Mouse (Mus musculus) brain, embryonic 14.5 days (tissue): ENCODE measurements around the gene Synj1. TPM values are rescaled to one million over a fixed set of nuclear protein-coding genes. Genes with fewer than 3 reads are reported as not detected.
A peak's percentile ranks its signal among the peaks of the same experiment; 100 is the strongest.

Source experiments
- DNase-seq: peaks from one replicate; pipeline ENCODE4 v3.0.0-alpha.2; 2011; ENCODE audit warnings: low read depth
- CTCF ChIP-seq: fragments of 200-500 bp; IDR thresholded peaks from 2 replicates; pipeline ENCODE4 v1.5.1; 2012; ENCODE audit warnings: inconsistent platforms, mild to moderate bottlenecking, moderate library complexity, borderline replicate concordance; ENCODE audit not compliant: insufficient read depth, insufficient read length; ENCODE audit errors: extremely low read depth
- POLR2A ChIP-seq: fragments of 200-500 bp; IDR thresholded peaks from 2 replicates; pipeline ENCODE4 v1.6.1; 2012; ENCODE audit warnings: mild to moderate bottlenecking, inconsistent platforms, borderline replicate concordance; ENCODE audit not compliant: poor library complexity, insufficient read depth, insufficient read length, severe bottlenecking; ENCODE audit errors: extremely low read depth
- polyA plus RNA-seq: library from polyadenylated mRNA; depleted of rRNA; stranded (reverse); fragments of >200 nt; gene quantifications from 2 replicates; pipeline ENCODE4 v1.2.3, GENCODE M21; 2012; rRNA removed

Synj1 gene
- polyA plus RNA-seq, 1 experiment, result 90.7 TPM

GRCm38 (mm10) chr16:90899498-90899897 is 111.6 kb downstream of the Synj1 start:
- DNase-seq, result no peak
- no peak for TF ChIP-seq CTCF
- no peak for TF ChIP-seq POLR2A

DNA sequence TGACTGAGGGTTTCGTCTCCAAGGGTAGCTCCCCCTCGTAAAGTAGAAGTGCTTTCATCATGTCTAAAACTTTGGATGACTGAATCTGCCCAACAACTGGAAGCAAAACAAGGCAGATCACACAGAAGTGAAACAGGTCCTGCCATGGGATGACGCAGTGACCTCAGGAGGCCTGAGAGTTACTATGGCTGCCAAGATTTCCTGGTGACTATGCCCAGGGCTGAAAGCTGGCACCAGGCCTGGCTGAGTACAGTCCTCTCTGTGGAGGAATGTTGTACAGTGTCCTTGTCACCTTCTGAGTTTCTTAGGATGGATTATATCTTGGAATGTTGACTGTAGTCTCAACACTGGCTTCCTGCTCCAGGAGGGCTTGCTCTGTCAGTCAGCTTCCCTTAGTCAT is 113.5 kb downstream of the Synj1 start:
- DNase-seq, result no peak
- no peak for TF ChIP-seq POLR2A
- no peak for TF ChIP-seq CTCF

GRCm38 (mm10) chr16:90893792-90894191 is 117.3 kb downstream of the Synj1 start:
- DNase-seq, result no peak
- no peak for TF ChIP-seq POLR2A
- no peak for TF ChIP-seq CTCF

DNA sequence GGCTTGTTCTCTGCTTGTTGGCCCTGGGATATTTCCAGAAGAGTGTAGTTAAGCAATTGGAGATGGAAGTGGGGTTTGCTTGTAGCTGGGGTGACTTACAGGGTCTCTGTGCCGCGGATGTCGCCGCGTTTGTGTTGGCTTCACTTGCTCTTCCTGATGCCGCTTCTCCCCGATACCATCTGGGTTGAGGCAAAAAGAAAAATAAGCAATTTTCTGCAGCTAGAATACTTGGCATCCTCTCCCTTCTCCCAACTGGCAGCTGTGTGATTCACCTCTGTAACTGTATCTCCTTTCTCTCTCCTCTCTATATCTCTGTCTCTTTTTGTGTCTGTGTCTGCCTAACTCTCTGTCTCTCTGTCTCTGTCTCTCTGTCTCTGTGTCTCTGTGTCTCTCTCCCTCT is 118.1 kb downstream of the Synj1 start:
- TF ChIP-seq CTCF (no peak), POLR2A (no peak)
- DNase-seq, result peak; percentile 33

DNA sequence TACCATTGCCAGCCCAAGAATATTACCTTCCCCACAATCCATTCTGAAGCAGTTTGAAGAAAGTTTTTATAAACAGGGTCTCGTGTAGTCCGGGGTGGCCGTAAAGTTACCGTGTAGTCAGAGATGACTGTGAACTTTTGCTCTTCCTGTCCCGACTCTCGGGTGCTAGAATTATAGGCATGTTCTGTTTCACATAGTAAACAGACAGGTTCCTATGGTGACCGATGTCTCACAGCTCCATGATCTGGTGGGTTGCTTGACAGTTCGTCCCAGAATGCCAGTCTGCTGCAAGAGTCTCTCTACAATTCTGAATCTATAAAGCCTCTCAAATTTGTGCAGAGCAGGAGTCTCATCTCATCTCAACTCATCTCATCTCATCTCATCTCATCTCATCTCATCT is 119.0 kb downstream of the Synj1 start:
- TF ChIP-seq POLR2A (no peak), CTCF (no peak)
- DNase-seq, result no peak

DNA sequence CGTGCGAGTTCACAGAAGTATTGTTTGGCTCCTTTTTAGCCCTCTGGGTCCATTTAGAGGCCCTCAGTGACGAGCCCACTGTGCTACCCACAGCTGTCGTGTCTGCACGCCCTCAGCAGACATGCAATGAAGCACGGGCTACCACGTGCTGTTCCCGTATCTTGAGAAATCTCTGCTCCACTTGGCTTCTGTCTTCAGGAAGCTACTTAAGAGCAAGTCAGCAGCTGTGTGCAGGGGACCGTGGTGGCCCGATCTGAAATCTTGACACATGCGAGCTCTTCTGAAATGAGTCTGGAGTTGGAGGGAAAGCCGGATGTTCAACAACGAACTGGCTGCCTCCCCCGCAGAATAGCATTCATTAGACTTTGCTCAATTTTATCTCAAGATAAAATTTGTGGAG is 119.5 kb downstream of the Synj1 start:
- TF ChIP-seq POLR2A, result no peak
- no peak for TF ChIP-seq CTCF
- no peak for DNase-seq

DNA sequence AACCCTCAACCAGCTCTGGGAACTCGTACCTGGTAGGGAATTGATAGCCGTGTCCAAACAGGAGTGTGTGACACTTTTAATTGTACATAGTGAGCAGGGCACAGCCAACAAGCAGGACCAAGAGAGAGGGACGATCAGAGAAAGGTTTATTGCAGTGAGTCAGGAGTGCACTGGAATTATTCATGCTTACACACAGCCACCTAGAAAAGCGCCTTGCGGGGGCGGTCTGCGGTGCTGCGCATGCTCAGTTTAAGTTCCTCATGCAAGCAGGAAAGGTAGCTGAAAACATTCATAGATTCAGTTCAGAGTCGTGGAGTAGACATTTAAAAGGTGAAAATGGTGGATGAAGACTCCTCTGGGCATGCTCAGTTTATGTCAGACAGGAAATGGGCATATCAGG is 120.4 kb downstream of the Synj1 start:
- DNase-seq, result no peak
- TF ChIP-seq CTCF (no peak), POLR2A (no peak)

Other genes starting within 250 kb of the Synj1 start
- gene Urb1, start 200.9 kb downstream of the Synj1 start, polyA plus RNA-seq, result 8.0 and 9.6 TPM in 2 replicates
- gene Eva1c, start 184.6 kb downstream of the Synj1 start, polyA plus RNA-seq, result 2.2 and 3.7 TPM in 2 replicates
- gene Cfap298, start 76.2 kb downstream of the Synj1 start, polyA plus RNA-seq, result 23.0 and 24.4 TPM in 2 replicates
- gene Paxbp1, start 33.2 kb upstream of the Synj1 start, polyA plus RNA-seq, result 148 and 160 TPM in 2 replicates
- 0.63 and 0.87 TPM in 2 replicates for gene 4932438H23Rik, start 83.8 kb upstream of the Synj1 start, polyA plus RNA-seq
- 25.1 and 26.7 TPM in 2 replicates for gene Olig2, start 214.1 kb upstream of the Synj1 start, polyA plus RNA-seq